Mouse (Mus musculus) cerebral cortex, adult 2 months (tissue): ENCODE results near the gene Mrs2.

Source experiments
- WGBS: fragments of 180-500 bp; shearing (Covaris S2); methylation state at CpG from one replicate; pipeline ENCODE4 v1.1.7; 2018; 5-methylcytosine and 5-hydroxymethylcytosine counted together

The Mrs2 gene

DNA sequence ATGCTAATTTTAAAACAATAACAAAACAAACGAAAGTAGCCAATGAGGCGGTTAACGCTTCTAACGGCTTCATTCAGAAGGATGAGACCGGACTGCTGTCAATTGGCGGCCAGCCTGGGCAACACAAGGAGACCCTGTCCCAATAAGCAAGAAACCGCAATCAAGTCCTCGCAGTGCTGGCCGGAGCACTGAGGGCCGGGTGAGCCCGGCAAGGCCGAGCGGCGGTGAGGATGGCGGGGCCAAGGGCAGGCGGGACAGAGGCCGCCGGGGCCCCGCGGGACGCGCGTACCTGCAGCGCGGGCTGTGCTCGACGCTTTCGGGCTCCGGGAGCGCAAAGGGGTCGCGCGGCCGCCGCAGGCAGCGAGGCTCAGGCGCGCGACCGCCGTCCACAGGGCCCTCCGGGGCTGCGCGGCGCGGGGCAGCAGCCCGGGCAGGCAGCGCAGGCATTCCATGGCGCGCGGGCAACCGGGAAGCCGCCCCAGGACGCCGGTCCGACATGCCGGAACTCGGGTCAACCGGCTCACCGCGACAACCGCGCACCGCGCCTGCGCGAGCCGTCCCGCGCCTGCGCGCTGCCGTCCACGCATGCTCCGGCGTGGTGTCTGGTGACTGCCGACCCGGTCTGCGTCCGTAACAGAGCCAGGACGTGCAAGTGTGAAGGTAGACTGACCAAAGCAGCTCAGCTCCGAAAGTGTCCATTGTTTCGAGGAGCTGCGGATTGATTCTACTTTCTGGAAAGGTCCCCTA, at the start of gene Mrs2:
Gene Mrs2 (minus strand): TSS at position 587 of the 747 bp plus-strand sequence.
- WGBS, result under 1% methylated on average over 76 of the region's 84 CpGs

DNA sequence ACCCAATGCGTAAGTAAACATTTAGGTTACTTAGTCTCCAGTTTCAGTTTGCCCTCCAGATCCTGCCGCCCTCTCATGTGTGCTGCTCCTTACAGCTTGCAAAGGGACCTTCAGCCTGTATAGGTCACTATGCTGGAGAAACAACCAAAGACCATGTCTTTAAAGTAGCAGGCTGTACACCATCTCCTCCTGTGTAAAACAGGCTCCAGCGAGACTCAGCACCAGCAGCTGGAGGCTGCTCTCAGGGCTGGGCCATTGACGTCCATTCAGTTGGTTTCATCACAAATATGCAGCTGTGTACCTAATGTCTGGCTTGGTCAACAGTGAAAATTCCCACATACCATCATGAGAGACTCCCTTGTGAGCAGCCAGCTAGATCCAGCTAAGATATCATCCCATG, 49.6 kb upstream of the Mrs2 start:
- 86% methylated on average over 4 of the region's 4 CpGs for WGBS

DNA sequence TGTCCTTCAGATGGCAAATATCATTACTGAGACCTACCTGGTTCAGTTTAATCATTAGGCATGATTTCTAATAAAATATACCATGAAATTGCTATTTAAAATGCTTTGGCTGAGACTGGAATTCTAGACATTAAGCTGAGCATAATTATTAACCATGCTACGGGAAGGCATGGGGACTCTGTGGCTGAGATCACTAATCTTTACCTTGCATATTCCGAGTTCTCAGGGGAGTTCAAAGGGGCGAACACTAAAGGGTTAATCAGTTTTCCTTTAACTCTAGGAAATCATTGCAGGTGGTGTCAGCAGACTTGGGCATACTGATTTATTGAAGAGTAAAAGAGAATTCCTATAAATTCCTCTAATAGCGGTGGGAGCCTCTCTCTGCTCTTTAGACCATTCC, 47.0 kb upstream of the Mrs2 start:
- 95% methylated on average over 4 of the region's 4 CpGs for WGBS

DNA sequence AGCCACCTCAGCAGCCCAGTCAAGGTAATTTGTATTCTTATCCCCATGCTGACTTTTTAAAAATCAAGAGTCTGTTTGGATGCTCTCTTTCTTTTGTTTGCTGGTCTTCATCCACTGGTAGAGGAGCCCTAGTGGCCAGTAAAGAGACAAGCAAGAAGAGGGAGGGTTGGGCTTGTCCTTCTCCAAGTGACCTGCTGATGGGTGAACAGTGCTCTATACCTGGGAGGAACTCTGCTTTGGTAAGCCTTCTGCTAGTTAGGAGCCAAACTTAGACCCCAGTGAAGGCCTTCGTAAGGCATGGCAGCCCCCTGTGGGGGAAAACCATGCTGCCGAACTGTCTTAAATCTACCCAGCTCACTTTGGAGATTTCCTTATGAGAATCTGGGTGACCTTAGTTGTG, 46.5 kb upstream of the Mrs2 start:
- WGBS, result 97% methylated on average over 2 of the region's 2 CpGs

DNA sequence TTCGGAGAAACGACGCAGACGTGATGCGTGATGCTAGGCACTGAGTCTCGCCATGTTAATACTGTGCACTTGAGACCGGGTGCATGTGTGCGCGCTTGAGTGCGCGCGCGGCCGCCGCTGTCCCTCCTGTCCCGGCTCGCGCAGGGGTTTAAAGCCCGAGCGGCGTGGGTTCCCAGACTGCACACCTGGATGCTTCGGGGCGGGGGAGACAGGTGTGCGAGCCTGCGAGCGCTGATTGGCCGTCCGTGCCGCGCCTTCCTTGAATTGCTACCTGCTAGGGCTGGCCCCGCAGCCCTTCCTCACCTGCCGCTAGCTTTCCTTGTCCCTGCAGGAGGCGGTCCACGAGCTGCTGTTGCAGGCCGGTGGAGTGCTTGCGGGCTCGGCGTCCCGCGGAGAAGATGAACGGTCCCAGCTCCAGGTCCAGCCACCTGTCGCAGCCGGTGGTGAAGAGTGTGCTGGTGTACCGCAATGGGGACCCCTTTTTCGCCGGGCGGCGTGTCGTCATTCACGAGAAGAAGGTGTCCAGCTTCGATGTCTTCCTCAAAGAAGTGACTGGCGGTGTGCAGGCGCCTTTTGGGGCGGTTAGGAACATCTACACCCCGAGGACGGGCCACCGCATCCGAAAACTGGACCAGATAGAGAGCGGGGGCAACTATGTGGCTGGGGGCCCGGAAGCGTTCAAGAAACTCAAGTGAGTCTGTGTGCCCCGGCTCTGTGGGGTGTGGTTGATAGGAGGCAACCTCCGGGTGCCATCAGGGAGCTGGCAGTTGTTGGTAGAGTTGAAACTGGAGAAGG, 35.9 kb upstream of the Mrs2 start, which contains the start of gene Dcdc2a:
Gene Dcdc2a (plus strand): TSS at position 132 of the 795 bp plus-strand sequence.
- WGBS, result 4% methylated on average over 63 of the region's 63 CpGs

DNA sequence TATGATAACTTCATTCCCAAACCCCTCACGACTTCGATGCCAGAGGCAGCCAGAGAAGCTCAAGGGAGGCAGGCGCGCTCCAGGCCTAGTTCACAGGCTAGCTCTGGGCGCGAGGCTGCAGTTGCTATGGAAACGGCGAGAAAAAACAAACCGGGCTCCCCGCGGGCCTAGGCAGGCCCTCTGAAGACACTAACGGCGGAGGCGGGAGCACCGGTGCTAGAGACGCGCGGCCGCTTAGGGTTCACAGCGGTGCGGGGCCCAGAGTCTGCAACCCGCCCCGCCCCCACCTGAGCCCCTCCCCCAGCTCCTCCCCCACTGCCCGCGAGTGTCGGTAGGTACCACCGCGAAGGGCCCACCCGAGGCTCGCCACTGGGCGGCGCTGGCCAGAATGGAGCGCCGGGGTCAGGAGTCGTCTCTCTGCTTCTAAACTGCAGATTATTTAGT, 35.0 kb upstream of the Mrs2 start:
- WGBS, result under 1% methylated on average over 35 of the region's 35 CpGs

DNA sequence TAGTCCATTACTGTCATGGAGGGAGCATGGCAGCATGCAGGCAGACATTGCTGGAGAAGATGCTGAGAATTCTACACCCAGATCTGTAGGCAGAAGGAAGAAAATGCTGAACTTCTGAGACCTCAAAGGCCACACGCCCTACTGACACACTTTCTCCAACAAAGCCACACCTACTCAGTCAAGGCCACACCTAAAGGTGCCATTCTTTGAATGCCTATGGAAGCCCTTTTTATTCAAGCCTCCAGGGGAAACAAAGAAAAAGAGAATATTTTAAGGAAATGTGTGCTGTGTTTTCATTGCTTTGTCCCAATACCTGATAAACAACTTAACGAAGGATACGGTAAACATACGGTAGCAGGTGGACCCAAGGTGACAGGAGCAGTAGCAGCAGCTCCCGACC, 32.5 kb upstream of the Mrs2 start:
- WGBS, result 94% methylated on average over 5 of the region's 5 CpGs

DNA sequence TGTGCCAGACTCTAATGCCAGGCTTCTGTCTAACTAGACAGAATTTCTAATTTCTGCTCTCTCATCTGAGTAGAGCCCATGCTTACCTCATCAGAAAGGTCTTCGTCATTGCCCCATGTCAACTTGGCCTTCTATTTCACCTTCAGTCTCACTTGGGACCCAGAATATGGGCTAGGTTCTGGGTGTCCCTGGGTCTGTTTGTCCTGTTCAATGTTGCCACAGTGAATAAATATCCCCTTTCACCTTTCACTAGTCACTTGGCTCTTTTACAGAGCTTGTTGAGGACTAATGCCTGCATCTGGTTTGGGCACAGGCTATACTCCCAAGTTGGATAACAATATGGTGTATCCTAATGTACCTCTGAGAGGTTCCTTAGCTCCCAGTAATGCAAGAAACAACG, 19.3 kb upstream of the Mrs2 start:
- 82% methylated on average over 2 of the region's 2 CpGs for WGBS

DNA sequence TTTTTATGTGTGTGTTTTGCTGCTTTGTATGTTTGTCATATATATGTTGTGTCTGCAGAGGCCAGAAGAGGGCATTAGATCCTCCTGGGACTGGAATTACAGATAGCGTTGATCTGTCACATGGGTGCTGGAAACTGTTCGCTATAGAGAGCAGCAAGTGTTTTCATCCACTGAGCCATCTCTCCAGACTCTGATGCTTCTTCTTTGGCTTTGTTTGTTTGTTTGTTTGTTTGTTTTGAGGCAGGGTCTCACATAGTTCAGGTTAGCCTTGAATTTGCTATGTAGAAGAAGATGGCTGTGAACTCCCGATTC, 6.9 kb upstream of the Mrs2 start:
- WGBS, result 77% methylated on average over 3 of the region's 3 CpGs

DNA sequence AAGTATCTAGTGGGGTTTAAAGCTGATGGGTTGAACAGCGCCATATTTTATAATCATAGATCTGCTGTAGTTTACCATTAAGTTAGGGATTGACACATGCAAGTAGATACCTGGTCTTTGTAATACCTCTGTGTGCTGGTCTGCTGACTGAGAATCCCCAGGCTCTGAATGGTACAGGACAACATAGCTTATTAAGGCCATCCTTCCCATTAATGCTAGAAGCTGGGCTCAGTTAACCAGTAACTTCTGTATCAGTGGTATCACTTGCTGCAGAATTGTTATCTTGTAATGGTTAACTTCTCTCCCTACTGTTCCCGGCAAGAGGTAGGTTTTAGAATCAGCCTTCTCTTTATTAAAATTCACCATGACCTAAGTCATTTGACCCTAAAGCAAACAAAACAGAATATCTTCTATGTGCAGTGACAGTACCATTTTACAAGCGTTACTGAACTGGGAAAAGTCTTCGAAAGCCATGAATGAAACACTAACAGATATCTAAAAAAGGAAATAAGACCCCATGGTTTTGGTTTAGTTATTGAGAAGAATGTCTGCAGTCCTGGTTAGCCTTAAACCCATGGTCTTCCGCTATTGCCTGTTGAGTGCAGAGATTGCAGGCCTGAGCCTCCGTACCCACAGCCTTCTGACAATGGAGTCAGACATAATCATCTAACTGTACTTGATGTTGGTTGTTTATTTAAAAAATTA, 6.4 kb upstream of the Mrs2 start:
- 96% methylated on average over 6 of the region's 6 CpGs for WGBS

DNA sequence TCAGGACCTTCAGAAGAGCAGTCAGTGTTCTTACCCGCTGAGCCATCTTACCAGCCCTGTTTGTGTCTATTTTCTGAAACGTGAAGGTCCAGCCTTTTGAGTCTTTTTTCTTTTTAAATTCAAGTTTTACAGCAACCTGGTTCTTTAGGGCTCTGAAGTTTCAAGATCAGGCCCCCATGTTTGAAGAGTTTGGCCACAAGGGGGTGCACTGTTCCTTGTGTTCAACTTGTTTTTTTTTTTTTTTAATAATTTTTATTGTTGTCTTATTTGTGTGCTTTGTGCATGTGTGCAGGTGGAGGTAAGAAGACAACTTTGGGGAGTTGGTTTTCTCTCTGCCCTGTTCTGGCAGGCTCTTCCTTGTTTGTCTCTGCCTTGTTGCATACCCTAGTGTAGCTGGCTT, 4.5 kb upstream of the Mrs2 start:
- 24% methylated on average over 2 of the region's 2 CpGs for WGBS

DNA sequence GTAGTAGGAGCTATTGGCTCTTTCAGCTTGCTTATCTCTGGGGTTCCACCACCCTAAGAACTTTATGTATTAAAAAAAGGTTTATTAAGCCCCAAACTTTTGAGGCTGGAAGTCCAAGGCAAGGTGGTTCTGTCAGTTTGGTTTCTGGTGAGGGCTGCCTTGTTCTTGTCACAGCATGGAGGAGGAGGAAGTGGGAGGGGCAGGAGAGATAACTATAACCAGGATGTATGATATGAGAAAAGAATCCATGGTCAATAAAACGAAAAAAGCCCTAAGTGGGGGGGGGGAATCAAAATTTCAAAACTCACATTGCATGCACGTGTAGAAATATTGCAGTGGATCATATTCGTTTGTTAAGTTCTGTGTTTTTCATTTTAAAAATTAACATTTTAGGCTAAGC, 3.0 kb upstream of the Mrs2 start:
- WGBS, result 75% methylated on average over 3 of the region's 3 CpGs

DNA sequence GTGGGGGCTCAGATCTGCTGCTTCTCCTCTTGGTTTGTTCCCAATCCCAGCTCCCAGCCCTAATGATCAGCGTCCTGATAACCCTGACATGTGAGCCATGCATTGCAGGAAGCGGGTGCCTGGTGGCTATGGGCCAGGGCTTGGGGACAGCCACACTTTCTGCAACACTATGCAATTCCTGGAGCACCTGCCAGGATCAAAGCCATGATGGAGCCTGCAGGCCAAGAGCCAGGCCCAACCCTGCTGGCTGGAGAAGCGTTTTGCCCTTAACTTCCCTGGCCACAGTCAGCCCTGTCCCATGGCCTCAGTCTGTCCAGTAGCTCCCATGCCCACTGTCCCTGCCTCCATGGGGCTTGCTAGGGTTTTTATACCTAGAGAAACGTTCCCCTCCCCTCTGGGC, 2.2 kb upstream of the Mrs2 start:
- 77% methylated on average over 4 of the region's 4 CpGs for WGBS

DNA sequence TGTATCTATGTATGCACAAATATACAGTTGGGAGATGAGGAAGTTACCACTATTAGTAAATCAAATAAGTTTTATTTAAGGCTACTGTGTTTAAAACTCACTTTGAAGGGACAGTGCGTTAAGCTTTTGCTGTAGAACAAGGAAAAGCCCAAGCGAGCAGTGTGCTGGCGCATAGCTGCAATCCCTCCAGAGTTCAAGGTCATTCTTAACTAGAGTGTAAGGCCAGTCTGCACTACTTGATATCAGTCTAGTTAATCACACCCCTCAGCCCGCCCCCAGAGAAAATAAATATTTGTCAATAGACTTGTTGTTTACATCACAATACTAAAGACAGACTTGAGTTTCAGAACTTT, 337 bp upstream of the Mrs2 start:
- WGBS, result 38% methylated on average over 4 of the region's 4 CpGs

DNA sequence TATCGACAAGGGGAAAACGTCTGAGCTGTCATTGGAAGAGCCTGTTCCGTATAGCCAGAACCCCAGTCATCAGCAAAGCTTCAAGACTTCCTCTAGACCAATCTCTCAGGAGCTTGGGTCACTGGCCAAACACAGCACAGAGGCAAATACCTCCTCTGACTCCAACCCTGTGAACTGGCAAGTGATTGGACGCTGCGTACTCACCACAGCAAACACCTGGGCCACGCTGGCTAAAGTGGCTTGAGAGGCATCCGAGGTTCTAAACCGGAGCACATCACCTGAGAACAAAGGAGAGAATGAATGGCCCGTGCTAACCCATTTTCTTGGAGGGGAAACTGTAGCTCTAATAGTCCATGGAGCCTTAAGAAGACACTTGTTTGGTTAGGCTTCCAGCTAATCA, 1.9 kb downstream of the Mrs2 start:
- WGBS, result 89% methylated on average over 9 of the region's 9 CpGs

DNA sequence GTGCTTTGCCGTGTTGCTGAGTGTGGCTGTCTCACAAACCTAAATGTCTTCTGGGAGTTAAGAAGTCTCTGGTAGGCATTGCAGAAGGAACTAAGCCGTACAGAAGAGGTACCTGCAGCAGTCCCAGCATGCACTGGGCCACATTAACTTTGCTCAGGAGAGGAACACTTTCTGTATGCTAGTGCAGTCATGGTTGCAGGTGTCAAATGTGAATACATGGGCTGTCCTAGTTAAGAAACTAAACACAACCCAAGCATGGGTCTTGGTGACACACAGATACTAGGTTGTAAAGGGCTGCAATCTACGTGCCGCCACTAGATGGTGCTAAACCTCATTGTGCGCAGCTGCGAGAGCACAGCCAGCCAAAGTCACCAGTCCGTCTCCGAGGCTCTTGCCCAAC, 13.1 kb downstream of the Mrs2 start:
- WGBS, result 44% methylated on average over 8 of the region's 8 CpGs

DNA sequence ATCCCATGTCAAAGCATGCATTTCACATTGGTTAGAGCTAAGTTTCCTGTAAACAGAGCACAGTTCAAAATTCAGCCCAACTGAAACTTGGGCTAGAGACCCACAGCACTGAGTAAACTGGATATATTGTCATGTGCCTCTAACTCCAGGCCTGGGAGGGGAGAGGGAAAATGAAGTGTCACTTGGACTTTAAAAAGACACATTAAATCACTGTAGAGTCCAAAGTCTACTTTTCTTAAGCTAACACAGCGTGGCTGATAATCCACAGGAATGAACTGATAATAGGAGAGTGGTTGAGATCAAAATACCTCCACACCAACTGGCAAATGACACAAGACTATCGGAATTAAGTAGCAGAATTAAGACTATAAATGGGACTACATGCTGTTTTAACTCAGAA, 20.6 kb downstream of the Mrs2 start:
- 87% methylated on average over 2 of the region's 2 CpGs for WGBS

DNA sequence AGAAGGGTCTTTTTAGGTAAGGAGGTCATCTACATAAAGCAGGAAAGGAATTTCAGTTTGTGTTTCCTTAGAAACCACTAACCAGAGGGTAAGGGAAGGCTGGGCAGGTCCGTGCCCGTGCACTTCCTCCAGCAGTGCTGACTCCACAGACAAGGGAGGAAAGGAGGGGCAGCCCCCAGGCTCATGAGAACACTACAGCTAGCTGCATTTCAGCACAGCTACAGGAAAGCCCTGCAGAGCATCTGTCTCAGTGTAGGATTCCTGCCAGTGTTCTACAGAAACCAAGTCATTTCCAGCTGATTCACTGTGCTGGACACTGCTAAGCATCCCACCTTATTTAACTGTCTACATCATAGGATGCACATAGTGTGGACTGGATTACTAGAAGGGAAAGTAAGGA, 27.0 kb downstream of the Mrs2 start:
- 32% methylated on average over 2 of the region's 2 CpGs for WGBS

DNA sequence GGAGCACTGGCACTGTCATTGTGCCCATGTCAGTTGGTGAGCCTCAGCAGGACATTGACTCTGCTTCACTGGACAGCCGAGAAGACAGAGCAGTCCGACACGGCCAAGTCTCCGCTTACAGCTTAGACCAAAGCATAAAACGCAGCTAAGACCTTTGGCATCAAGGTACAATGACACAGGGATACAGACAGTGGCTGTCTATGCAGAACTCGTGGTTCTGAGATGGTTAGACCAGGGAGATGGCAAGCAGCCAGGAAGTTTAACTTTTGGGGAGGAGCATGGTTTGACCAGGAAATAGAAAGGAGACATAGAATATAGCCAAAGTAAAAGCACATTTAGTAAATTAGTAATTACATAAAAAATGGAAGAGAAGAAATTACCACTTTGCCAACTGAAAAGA, 31.2 kb downstream of the Mrs2 start:
- WGBS, result 80% methylated on average over 6 of the region's 6 CpGs

DNA sequence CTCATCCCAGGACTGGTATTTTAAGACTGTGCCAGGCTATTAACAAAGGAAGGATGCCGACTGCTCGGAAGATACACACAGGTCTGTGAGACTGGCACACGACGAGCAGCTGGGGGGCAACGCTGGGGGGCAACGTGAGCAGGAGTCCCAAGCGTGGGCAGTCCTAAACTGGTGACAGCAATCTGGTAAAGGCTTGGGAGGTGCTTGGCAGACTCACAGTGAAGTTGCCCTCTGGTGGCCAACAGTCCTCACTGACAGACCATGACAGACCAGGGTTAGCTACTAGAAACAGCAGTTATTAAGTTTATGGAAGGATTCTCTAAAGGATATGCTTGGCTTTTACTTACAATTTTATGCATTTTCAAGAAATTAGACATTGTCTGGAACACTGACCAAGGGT, 31.8 kb downstream of the Mrs2 start:
- WGBS, result 34% methylated on average over 7 of the region's 7 CpGs

DNA sequence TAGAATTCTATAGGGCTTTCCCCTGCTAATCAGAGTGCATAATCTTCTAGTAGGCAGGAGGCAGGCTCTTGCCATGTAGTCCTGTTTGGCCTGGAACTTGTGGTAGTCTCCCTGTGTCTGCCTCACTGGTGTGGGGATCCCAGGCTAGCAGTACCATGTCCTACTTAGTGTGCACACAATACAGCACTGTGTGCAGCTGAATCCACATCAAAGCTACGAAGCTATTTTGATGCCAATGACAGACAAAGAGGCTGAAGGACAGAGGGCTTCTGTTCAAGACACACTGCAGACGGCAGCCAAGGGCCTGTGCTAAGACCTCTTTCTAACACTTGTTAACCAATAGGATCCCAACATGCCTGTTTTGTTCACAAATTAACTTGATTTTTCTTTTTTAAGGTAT, 34.7 kb downstream of the Mrs2 start:
- 45% methylated on average over 2 of the region's 2 CpGs for WGBS

DNA sequence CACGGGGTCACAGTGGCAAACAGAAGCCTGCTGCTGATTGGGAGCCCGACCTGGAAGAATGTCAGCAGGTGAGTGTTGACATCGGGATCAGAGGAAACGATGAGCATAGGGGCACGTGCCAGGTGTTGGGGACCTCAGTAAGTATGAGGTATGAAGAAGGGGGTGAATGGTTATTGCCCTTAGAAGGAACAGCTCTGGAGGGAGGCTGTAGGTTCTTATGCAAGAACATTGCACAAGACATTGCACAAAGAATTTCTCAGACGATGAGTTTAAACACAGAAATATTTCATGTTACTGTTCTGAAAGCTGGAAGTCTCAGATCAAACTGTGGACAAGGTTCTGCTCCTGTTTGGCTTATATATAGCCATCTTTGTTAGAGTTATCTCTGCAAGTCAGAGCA, 39.1 kb downstream of the Mrs2 start:
- 86% methylated on average over 6 of the region's 6 CpGs for WGBS

DNA sequence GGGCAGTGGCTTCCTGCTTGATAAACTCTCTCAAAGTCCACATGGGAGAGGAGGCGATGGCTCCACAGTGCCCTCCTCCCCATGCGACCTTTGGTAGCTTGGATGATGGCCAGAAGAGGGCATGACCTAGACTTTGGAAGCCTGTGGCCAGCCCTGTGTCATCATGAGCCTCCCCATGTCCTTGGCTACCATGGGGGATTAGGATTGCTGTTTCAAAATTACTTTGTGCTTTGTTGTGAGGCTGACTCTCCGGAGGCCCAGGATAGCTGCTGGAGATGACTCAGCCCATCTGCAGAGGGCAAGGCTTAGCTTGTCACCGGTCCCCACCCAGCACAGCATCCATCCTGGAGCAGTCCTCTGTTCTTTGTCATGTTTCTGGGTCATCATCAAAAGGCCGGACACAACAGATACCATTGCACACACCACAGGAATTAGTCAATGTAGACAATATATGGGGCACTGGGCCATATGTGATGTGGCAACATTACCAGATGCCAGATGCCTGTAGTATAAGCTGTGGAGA, 42.3 kb downstream of the Mrs2 start:
- WGBS, result 66% methylated on average over 5 of the region's 5 CpGs
